Mouse (Mus musculus) neural tube, embryonic 15.5 days (tissue): ENCODE results near the gene Kif17. TPM values are rescaled to one million over a fixed set of nuclear protein-coding genes. Genes with fewer than 3 reads are reported as not detected.

Experiments
- ATAC-seq: fragments of 200-750 bp; cut with Nextera tagmentation; 2 replicates; pipeline ENCODE4 v1.8.0; 2017; ENCODE audit warnings: mild to moderate bottlenecking, moderate TSS enrichment, moderate library complexity; ENCODE audit not compliant: low FRiP score
- H3K27ac ChIP-seq: fragments of 300-500 bp; sonication (generic); replicated peaks from 2 replicates; pipeline ENCODE4 v1.5.1; 2015; ENCODE audit warnings: mild to moderate bottlenecking, inconsistent platforms
- H3K27me3 ChIP-seq: fragments of 300-500 bp; sonication (generic); replicated peaks from 2 replicates; pipeline ENCODE4 v1.6.1; 2015; ENCODE audit warnings: inconsistent platforms
- H3K36me3 ChIP-seq: fragments of 300-500 bp; sonication (generic); 2 replicates; pipeline ENCODE4 v1.6.1; 2015; ENCODE audit warnings: inconsistent platforms
- H3K4me1 ChIP-seq: fragments of 300-500 bp; sonication (generic); 2 replicates; pipeline ENCODE4 v1.6.1; 2015; ENCODE audit warnings: inconsistent platforms
- H3K4me2 ChIP-seq: fragments of 300-500 bp; sonication (generic); 2 replicates; pipeline ENCODE4 v1.6.1; 2015; ENCODE audit warnings: inconsistent platforms, mild to moderate bottlenecking, moderate library complexity
- H3K4me3 ChIP-seq: fragments of 300-500 bp; sonication (generic); replicated peaks from 2 replicates; pipeline ENCODE4 v1.5.1; 2015; ENCODE audit warnings: mild to moderate bottlenecking, inconsistent platforms
- H3K9ac ChIP-seq: fragments of 300-500 bp; sonication (generic); replicated peaks from 2 replicates; pipeline ENCODE4 v1.6.1; 2015; ENCODE audit warnings: mild to moderate bottlenecking, inconsistent platforms
- H3K9me3 ChIP-seq: fragments of 300-500 bp; sonication (generic); replicated peaks from 2 replicates; pipeline ENCODE4 v1.6.1; 2016; ENCODE audit warnings: inconsistent platforms
- WGBS: fragments of 180-500 bp; shearing (Covaris S2); methylation state at CpG from one replicate; pipeline ENCODE4 v1.1.7; 2015; ENCODE audit warnings: mixed read lengths; 5-methylcytosine and 5-hydroxymethylcytosine counted together
- polyA plus RNA-seq: library from polyadenylated mRNA; unstranded; fragments of >200 nt; fragmentation: Nextera tagmentation; extraction: Ambion mirVana; gene quantifications from 2 replicates; pipeline ENCODE4 v1.2.1, GENCODE M21; 2015

Gene Kif17
- polyA plus RNA-seq, 1 experiment from 2014 or later = 5.2 TPM

DNA sequence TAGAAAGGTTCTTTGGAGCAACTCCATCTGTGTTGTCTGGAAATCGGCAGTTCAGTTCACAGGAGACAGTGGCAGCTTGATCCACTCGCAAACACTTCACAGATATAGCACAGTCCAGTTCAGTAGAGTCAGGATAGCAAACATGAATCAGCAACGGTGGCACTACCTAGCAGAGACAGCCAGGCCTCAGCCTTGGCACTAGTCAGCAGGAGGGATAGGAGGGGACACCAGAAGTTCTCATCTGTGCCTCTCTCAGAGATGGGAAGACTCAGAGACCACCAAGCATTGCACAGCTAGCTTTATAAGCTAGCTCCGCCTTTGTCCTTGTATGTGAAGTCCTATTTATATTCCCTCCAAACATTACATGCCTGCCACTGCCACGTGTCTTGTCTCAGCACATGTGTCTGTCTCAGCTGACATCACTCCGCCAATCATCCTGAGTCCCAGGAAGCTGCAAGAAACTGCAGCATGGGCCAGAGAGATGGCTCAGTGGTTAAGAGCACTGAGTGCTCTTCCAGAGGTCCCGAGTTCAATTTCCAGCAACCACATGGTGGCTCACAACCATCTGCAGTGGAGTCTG, 77.7 kb downstream of the Kif17 start:
- peaks cover 34% of the 10 kb centered on the region for H3K4me1 ChIP-seq
- no peaks in the 10 kb centered on the region for H3K36me3 ChIP-seq
- peak overlapping the region; percentile 27 for H3K4me3 ChIP-seq
- no peak overlapping the region for H3K9ac ChIP-seq
- 79% methylated on average over 7 of the region's 7 CpGs for WGBS
- ATAC-seq = no peak
- H3K27me3 ChIP-seq = peaks cover 4% of the 10 kb centered on the region; the same call in 1 of the 2 replicates
- no peaks in the 10 kb centered on the region for H3K9me3 ChIP-seq
- peak overlapping the region; percentile 42 for H3K4me2 ChIP-seq
- no peak overlapping the region for H3K27ac ChIP-seq

DNA sequence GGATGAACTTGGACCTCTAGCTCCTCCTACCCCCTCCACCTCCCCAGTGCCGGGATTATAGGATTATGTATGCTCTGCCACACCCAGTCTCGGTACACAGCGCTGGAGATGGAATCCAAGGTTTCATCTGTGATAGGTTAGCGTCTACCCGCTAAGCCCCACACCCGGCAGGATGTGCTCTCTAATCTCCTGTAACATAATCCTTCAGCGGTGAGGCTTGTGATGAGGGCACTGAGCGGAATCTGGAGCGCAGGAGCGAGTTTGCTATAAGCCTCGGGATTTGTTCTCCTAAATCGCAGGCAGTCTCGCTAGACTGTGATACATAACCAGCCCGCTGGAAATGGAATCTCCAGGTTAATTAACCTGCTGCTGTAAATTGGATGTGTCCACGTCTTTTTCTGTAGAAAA, 80.0 kb downstream of the Kif17 start:
- ATAC-seq = no peak
- H3K27ac ChIP-seq = no peak overlapping the region

DNA sequence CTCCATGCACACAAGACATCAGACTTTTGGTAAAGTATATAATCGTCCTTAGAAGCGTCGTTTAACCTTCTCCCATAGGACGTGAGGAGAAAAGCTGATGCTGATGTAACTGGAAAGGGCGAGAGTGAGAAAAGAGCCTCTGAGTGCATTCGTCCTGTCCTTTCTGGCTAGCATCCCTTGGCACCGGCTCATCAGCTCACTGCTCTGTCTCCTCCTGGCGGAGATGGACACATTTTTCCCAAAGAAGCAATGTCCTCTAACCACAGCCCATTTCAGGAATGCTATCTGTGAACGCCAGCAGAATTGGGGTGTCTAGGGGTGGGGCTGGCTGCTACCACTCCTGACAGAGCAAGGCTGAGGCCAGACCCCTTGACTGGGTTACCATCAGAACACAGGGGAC, 81.4 kb downstream of the Kif17 start:
- Histone ChIP-seq H3K27ac (no peak overlapping the region), H3K9me3 (no peaks in the 10 kb centered on the region), H3K27me3 (peaks cover 4% of the 10 kb centered on the region; the same call in 1 of the 2 replicates), H3K36me3 (no peaks in the 10 kb centered on the region), H3K9ac (no peak overlapping the region), H3K4me1 (peaks cover 6% of the 10 kb centered on the region), H3K4me3 (no peak overlapping the region), H3K4me2 (no peak overlapping the region)
- WGBS = 83% methylated on average over 9 of the region's 9 CpGs
- no peak for ATAC-seq

More for the DNA sequence above, 80.0 kb downstream of the Kif17 start:
- H3K4me1 ChIP-seq = peaks cover 14% of the 10 kb centered on the region
- no peak overlapping the region for H3K4me3 ChIP-seq
- H3K9me3 ChIP-seq = no peaks in the 10 kb centered on the region
- no peak overlapping the region for H3K9ac ChIP-seq
- no peak overlapping the region for H3K4me2 ChIP-seq
- H3K36me3 ChIP-seq = no peaks in the 10 kb centered on the region
- WGBS = 44% methylated on average over 15 of the region's 15 CpGs
- H3K27me3 ChIP-seq = peaks cover 4% of the 10 kb centered on the region; the same call in 1 of the 2 replicates

DNA sequence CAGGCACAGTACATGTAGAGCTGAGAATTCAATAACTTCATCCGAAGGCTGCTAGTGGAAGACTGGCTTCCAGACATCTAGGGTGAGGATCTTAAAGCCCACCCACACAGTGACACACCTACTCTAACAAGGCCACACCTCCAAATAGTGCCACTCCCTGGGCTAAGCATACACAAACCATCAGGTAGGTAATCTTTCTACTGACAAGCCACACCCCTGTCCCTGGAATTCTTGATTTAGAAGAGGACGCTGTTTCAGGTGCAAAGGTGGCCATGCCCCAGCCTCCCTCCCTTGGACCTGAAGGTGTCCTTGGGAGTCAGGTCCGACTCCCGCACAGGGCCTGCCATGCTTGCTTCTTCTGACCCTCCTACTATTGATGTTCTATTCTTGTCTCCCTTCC, 82.9 kb downstream of the Kif17 start:
- Histone ChIP-seq H3K27ac (no peak overlapping the region), H3K4me1 (peaks cover under 1% of the 10 kb centered on the region), H3K36me3 (no peaks in the 10 kb centered on the region), H3K4me3 (no peak overlapping the region), H3K4me2 (no peak overlapping the region), H3K9me3 (no peaks in the 10 kb centered on the region), H3K27me3 (peaks cover 4% of the 10 kb centered on the region; the same call in 1 of the 2 replicates), H3K9ac (no peak overlapping the region)
- 89% methylated on average over 4 of the region's 4 CpGs for WGBS
- no peak for ATAC-seq

DNA sequence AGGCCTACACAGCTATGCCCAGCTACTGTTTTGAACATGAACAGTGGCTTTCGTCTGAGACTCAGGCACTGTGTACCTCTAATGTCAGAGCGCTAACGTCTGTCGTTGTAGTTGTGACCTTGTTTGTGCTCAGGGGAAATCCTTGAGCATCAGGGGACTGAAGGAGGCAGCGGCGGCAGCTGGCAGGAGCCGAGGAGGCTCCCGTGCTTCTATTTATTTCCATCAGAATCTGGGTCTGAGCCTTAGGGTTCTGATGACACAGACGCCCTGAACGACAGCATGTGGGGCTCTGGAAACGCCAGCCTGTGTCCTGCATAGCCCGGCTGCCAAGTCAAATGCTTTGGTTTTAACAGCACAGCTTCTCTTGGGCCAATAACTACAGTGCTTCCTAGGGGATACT, 84.8 kb downstream of the Kif17 start:
- Histone ChIP-seq H3K27me3 (no peaks in the 10 kb centered on the region), H3K27ac (no peak overlapping the region), H3K9me3 (no peaks in the 10 kb centered on the region), H3K36me3 (no peaks in the 10 kb centered on the region), H3K9ac (no peak overlapping the region), H3K4me3 (no peak overlapping the region), H3K4me2 (no peak overlapping the region), H3K4me1 (no peaks in the 10 kb centered on the region)
- WGBS = 75% methylated on average over 12 of the region's 12 CpGs
- ATAC-seq = no peak

DNA sequence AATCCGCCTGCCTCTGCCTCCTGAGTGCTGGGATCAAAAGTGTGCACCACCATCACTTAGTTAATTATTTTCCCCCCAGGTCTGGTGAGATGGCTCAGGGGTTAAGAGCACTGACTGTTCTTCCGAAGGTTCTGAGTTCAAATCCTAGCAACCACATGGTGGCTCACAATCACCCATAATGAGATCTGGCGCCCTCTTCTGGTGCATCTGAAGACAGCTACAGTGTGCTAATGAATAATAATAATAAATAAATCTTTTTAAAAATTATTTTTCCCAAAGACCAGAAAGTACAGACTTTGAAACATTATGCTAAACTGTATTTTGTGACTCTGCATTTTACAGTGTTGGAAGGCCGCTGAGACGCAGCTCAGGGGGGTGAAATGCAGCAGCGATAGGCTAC, 85.4 kb downstream of the Kif17 start:
- H3K27ac ChIP-seq = no peak overlapping the region
- 88% methylated on average over 6 of the region's 6 CpGs for WGBS
- H3K4me2 ChIP-seq = no peak overlapping the region
- H3K9me3 ChIP-seq = no peaks in the 10 kb centered on the region
- no peaks in the 10 kb centered on the region for H3K4me1 ChIP-seq
- no peak overlapping the region for H3K4me3 ChIP-seq
- no peak overlapping the region for H3K9ac ChIP-seq
- H3K27me3 ChIP-seq = no peaks in the 10 kb centered on the region
- no peaks in the 10 kb centered on the region for H3K36me3 ChIP-seq
- ATAC-seq = no peak

DNA sequence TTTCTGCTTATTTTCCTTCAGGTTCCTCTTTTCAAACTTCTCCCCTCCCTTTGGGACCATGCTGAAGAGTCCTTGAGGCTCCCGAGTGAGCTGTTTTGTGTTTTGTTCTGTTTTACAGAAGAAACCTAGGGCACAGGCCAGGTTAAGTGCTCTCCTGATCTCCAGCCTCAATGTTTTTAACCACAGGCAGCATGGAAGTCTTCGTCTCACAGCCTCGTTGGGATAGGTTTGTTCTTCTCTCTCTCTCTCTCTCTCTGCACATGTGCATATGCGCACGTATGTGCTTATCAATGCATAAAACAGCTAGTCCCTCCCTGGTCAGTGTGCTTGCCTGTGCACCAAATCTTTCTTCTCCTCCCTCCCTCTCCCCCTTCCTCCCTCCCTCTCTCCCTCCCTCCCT, 86.6 kb downstream of the Kif17 start:
- Histone ChIP-seq H3K27ac (no peak overlapping the region), H3K27me3 (no peaks in the 10 kb centered on the region), H3K9ac (no peak overlapping the region), H3K4me2 (no peak overlapping the region), H3K4me3 (no peak overlapping the region), H3K36me3 (no peaks in the 10 kb centered on the region), H3K9me3 (no peaks in the 10 kb centered on the region), H3K4me1 (no peaks in the 10 kb centered on the region)
- no peak for ATAC-seq
- 78% methylated on average over 5 of the region's 5 CpGs for WGBS

DNA sequence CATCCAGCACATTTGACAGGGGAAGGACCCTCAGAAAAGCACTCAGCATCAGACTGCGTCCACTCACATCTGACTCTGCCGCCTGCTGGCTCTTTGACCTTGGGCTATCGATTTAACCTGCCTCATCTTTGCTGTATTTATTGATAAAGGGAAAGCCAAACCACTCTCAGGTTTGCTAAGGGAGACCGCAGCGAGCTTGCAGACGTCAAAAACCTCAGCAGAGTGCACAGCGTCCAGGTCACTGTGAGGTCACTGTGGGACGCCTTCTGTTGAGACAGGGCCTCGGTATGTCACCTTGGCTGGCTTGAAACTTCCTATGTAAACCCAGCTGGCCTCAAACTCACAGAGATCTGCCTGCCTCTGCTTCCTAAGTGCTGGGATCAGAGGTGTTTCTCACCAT, 87.1 kb downstream of the Kif17 start:
- no peak overlapping the region for H3K27ac ChIP-seq
- H3K9me3 ChIP-seq = no peaks in the 10 kb centered on the region
- H3K9ac ChIP-seq = no peak overlapping the region
- no peak overlapping the region for H3K4me3 ChIP-seq
- WGBS = 85% methylated on average over 9 of the region's 9 CpGs
- H3K27me3 ChIP-seq = no peaks in the 10 kb centered on the region
- H3K4me1 ChIP-seq = no peaks in the 10 kb centered on the region
- H3K4me2 ChIP-seq = no peak overlapping the region
- H3K36me3 ChIP-seq = no peaks in the 10 kb centered on the region
- no peak for ATAC-seq

DNA sequence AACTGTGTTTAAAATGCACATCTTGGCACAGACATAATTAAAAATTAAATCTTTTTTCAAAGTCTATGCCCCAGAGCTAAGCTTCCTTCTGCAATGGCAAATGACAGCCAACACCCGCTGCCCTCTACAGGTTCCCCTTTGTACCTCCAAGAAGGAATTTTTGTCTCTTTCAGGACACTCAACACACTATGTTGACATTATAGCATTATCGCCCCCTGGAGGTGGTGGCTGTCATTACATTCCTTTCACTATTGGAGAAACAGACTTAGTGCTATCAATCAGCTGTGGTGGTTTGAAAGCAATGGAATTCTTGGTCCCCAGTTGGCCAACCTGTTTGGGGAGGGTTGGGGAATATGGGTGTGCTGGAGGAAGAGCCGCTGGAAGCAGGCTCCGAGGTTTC, 89.7 kb downstream of the Kif17 start:
- no peak for ATAC-seq

DNA sequence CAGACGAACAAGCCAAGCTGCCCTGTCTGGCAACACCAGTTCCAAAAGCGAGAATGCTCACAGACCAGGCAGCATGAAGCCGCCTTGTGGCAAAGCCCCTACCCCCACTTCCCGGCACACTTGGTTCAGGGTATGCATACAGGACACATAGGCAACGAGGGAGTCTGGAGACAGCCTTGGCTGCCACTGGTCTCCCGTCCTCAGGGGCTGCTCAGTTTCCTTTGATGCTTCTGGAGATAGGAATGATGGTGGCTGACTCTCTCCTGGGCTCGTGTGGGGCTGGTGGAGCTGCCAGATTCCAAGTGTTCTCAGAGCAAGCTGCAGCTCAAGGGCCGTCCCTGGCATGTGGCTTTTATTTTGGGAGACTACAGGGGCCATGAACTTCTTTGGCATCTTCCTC, 91.2 kb downstream of the Kif17 start:
- no peaks in the 10 kb centered on the region for H3K36me3 ChIP-seq
- H3K4me1 ChIP-seq = peaks cover 9% of the 10 kb centered on the region
- H3K9ac ChIP-seq = no peak overlapping the region
- H3K4me2 ChIP-seq = no peak overlapping the region
- ATAC-seq = no peak
- no peak overlapping the region for H3K4me3 ChIP-seq
- 65% methylated on average over 8 of the region's 8 CpGs for WGBS
- no peaks in the 10 kb centered on the region for H3K27me3 ChIP-seq
- no peak overlapping the region for H3K27ac ChIP-seq
- no peaks in the 10 kb centered on the region for H3K9me3 ChIP-seq

More for the DNA sequence above, 89.7 kb downstream of the Kif17 start:
- 35% methylated on average over 4 of the region's 4 CpGs for WGBS
- H3K4me2 ChIP-seq = no peak overlapping the region
- no peak overlapping the region for H3K27ac ChIP-seq
- H3K4me3 ChIP-seq = no peak overlapping the region
- no peaks in the 10 kb centered on the region for H3K27me3 ChIP-seq
- no peaks in the 10 kb centered on the region for H3K9me3 ChIP-seq
- H3K36me3 ChIP-seq = no peaks in the 10 kb centered on the region
- peaks cover 9% of the 10 kb centered on the region for H3K4me1 ChIP-seq
- no peak overlapping the region for H3K9ac ChIP-seq

DNA sequence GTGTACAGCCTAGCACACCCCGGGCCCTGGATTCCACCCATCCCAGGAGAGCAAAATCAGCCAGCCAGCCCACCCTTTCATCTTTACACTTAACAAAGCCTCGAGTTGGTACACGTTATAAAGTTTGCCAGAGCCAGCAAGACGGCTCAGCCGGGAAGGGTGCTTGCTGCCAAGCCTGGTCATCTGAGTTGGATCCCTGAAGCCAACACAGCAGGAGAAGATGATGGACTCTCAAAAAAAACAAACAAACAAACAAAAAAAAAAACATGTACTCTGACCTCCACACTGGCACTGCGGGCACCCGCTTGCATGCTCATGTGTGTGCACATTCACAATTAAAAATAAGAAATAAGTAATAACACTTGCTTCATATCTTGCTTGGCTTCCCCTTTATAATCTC, 91.8 kb downstream of the Kif17 start:
- 66% methylated on average over 7 of the region's 7 CpGs for WGBS
- no peak overlapping the region for H3K4me2 ChIP-seq
- ATAC-seq = no peak
- H3K27ac ChIP-seq = no peak overlapping the region
- H3K36me3 ChIP-seq = no peaks in the 10 kb centered on the region
- no peaks in the 10 kb centered on the region for H3K9me3 ChIP-seq
- H3K4me1 ChIP-seq = peaks cover 9% of the 10 kb centered on the region
- no peak overlapping the region for H3K4me3 ChIP-seq
- H3K9ac ChIP-seq = no peak overlapping the region
- H3K27me3 ChIP-seq = no peaks in the 10 kb centered on the region

DNA sequence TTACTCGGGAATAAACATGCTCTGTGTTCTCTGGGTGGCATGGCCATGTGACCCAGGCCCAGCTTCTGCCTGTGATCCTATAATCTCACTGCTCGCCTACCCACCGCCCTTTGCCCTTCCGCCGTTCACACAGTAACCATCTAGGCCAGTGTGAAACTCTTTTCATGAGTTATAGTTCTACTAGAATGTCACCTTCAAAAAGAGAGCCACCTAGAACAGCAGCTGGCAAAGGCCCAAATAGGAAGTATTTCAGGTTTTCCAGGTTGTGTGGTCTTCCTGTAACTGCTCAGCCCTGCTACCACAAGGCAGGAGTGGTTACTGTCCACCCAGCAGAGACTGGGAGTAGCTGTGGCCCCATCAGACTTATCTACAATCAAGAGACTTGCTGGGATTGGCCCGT, 92.5 kb downstream of the Kif17 start:
- no peak for ATAC-seq
- Histone ChIP-seq H3K27ac (no peak overlapping the region), H3K4me3 (no peak overlapping the region), H3K9ac (no peak overlapping the region), H3K27me3 (no peaks in the 10 kb centered on the region), H3K9me3 (no peaks in the 10 kb centered on the region), H3K4me1 (peaks cover 9% of the 10 kb centered on the region), H3K36me3 (no peaks in the 10 kb centered on the region), H3K4me2 (no peak overlapping the region)
- 86% methylated on average over 6 of the region's 6 CpGs for WGBS
